Mouse (Mus musculus): ENCODE measurements around the gene Thbs2.

Thbs2 gene

DNA sequence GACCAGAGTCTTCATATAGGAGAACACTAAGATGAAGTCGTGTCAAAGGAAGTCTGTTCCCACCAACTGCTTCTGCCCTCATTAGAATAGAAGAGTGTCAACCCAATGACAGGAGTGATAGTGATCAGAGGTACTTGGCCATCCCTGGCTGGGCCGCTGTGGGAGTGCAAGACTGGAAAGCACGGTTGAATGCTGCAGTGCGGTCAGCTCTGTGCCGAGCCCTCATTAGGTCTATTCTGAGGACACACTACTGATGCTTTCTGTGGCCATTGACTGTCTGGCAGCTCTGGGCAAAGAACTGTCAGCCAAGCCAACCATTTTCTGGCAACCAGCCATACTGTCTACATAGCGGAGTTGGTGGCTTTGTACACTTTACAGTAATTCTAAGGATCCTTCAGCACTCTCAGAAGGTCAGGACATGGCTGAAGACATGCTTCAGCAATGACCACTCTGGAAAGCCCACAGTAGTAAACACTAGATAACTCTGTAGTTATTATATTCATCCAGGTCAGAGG is 2.3 kb upstream of the Thbs2 start:
- no peak for DNase-seq (ENCODE audit: low read depth, low spot score)

DNA sequence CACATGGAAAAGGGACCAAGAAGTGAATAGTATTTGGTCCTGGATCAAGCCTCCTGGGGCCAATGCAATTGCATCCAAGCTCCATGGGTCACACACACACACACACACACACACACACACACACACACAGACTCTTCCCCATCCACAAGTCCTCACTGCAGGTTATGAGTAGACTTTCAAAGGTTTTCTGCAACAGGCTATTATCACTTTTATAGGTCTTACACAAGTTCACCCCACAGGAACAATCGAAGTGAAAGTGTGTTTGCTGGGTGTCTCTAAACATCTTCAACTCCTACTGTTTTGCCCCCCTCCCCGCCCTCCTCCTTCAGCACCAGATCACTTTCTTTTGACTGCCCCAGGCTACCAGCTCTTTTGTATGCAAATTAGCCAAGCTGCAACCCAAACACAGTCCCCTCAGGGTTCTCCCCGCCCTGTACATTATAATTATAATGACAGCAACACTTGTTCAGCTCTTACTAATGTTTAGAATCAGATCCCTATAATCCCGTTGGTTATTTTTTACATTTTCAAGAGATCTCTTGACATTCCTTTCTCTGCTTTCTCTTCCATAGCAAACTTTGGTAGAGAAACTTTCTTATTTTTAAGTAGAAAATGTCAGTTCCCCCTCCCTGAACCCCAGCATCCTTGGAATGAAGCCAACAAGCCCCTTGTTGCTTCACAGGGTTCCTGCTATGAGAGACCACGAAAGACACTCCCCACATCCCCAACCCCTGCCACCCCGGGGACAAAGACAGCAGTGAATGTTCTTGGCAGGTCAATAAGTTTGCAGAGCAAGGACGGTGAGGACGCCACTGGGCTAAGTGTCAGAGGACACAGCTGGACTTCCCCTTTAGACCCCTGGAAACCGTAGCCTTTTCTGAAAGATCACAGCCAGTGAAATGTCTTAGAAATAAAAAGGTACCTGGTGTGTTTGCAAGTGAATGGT is 714 bp downstream of the Thbs2 start:
- no peak for DNase-seq (ENCODE audit: low read depth, low spot score)

DNA sequence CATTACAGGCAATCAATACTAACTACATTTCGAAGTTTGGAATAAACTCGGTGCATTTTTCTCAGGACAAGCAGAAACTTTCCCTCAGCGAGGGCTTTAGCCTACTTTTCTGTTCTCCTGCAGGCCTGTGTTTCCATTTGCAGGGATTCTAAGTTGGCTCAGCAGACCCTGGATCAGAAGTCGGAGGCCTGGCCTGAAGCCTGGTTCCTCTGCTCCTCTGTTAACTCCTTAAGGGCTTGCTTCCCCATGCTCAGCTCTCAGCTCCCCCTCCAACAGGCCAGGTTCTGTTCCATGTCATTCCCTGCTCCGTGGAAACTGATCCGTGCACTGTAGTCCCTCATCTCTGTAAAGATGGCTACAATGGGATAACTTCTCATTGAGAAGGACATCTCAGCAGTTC is 2.1 kb downstream of the Thbs2 start:
- DNase-seq (ENCODE audit: low read depth, low spot score) = no peak

DNA sequence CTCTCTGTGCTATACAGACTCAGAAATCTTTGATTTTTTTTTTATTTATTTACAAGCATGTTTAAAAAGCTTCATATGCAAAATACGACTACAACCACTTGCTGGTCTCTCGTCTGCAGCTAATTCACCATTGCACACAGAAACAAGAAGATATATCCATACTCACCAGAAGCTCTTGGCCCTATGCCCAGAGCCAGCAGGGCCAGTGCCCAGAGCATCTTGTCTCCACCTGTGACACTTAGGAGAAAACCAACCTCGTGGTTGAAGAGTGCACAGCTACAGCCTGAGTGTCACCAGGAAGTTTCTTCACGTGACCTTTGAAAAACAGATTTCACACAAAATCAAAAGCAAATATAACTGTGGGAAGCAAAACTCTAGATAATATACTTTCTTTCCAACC is 2.8 kb downstream of the Thbs2 start:
- DNase-seq (ENCODE audit: low read depth, low spot score) = no peak

DNA sequence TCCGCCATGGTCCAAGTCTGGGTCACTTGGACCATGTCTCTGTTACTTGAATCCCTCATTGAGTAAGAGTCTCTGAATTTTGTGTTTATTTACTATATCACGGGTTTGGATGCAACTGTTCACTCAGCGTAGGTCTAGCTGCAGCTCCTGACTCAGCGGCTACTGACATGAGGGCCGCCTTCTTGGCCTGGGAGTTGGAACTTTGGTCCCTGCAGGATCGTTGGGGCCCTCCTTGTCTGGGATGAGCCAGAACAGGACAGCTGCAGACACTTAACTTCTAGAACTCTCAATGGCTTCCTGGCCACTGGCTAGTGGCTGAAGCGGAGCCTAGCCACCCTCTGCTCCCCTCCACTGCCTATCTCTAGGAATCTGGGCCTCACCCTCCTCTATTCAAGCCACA is 11.2 kb downstream of the Thbs2 start:
- DNase-seq (ENCODE audit: low read depth, low spot score) = no peak

DNA sequence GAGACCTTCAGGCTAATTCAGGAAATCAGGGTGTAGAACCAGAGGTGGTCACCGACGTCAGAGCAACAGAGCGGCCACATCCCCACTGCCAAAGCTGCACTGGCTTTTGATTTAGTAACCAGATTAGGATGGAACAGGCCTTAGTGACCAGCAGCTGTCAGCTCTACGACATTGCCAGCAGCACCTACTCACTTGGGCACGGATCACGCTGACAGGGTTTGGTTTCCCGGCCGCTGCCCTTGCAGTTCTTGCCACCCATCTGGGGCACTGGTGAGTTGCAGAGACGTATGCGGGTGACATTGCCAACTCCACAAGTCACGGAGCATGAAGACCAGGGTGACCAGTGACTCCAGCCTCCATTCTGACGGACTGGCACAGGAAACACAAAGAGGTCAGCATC is 13.0 kb downstream of the Thbs2 start:
- no peak for DNase-seq (ENCODE audit: low read depth, low spot score)

DNA sequence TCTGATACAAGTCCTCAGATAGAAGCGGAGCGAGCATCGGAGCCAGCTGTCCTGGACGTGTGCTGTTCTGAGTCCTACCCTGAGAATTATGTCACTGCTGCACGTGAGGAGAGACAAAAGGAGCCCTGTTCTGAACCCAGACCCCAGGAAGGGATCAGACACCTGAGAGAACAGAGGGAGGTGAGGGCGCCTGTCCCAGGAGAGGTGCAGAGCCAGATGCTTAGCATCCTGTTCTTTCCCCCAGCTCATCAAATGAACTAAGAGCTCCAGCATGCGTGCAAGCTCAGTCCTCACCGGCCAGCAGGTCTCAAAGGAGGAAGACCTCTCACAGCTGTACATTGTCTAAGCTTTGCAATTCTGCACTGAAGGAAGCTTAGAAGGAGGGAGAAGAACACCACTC is 16.8 kb downstream of the Thbs2 start:
- no peak for DNase-seq (ENCODE audit: low read depth, low spot score)

DNA sequence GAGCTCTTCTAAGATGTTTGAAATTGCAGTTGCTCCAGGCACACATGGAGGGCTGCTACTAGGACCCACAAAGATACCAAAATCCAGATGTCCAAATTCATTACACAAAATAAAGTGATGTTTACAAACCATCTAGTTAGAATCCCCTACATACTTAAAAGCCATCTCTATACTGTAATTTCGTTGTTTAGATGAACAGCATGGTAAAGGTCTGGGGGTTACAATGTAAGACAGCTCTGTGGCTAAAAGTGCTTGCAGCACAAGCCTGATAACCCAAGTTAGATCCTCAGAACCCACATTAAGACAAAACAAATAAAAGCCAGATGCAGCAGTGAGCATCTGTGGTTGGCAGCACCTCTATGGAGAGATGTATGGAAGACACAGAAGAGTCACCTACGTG is 18.5 kb downstream of the Thbs2 start:
- no peak for DNase-seq (ENCODE audit: low read depth, low spot score)

DNA sequence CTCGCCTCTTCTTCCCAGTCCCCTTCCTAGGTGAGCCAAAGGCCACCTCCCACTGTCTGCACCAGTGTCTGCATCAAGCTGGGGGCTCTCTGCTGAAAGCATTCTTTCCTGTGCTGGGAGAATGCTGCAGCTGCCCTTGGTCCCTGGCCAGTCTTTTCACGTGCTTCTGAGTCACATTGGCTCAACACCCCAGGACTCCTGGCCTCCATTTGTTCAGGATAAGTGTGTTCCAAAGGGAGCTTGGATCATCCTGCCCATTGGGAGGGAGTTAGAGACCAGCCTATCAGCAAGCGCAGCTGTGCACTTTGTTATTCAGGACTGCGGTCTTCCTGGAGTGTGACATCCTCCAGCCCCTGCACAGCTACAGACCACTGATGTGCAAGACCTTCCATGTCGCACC is 21.6 kb downstream of the Thbs2 start:
- no peak for DNase-seq (ENCODE audit: low read depth, low spot score)

DNA sequence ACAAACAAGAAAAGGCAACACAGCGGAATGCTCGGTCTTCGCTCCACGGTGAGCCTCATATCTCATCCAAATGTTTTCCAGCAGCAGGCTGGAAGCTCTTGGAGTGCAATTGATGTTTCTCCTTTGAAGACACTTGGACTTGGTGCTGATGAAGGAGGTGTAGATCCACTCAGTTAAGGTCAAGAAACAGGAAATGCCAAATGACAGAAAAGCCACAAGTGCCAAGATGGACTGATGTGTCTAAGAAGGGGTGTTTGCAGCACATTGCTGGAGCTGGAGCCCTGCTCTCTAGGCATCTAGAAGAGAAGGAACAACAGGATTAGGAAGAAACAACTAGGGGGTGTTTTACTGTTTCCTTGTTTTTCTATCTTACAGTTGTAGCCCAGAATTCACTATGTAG is 26.8 kb downstream of the Thbs2 start:
- DNase-seq (ENCODE audit: low read depth, low spot score) = no peak

DNA sequence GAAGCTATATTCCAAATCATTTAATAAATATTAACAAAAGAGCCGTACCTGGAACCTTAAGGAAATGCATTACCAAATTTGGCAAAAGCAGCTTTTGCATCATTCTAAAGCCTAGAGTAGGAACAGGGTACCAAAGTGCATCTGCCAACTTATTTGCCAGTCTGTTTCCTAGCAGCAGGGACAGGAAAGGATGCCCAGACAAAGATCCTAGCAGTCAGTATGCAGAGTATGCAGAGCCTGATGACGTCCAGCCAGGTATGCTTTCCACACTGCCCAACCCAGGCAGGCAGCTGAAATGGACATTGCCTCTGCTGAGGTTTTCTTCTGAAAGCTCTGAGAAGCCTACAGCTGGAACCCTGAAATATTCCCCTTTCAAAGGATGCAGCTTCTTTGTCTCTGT is 27.6 kb downstream of the Thbs2 start:
- no peak for DNase-seq (ENCODE audit: low read depth, low spot score)

DNA sequence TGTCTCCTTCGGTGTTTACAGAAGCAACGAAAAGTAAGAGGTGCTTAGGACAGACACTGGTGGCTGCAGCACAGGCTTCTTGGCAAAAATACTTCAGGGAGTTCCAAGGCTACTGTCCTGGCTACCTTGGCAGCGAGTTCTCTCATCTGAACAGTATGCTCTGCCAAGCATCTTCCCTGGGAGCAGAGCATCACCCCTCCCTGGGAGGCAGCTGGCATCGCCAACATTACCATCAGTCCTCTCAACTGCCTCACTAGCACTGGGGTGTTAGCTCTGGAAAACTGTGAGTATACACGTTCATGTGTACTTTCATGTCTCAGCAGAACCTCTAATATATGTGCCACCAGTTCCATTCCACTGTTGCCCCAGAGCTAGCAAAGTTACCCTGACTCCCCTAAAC is 30.7 kb downstream of the Thbs2 start:
- DNase-seq (ENCODE audit: low read depth, low spot score) = no peak

DNA sequence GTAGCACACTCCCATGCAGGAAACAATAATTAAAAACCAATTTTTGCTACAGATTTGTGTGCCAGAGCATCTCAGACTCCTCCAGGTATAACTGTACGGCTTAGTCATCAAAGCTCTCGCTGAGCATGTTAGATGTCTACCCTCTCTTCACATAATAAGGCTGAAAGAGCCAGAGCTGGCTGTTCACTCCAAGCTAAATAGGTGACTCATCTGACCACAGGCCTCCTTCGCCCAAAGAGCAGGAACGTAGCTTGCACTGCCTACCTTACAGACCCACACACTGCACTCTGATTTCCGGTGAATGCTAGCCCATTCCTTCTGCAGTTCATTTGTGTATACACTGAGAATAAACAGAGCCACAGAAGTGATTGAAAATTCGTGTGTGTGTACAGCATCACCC is 31.6 kb downstream of the Thbs2 start:
- DNase-seq (ENCODE audit: low read depth, low spot score) = no peak

DNA sequence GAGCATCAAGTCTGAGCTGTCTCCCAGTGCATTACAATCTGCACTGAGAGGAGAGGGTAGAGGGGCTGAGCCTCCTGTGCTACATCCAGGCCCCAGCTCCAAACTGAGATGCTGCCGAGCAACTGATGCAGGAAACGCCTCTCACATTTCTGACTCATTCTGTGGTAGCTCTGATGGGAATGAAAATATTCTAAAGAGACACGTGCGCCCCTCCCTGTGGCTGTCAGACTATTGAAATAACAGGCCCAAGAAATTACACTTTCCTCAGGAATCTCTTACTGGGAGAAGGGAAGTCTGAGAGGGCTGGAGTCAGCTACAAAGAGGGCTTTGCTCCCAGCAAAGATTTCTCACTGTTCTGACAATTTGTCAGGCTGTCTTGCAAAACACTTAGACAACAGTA is 34.3 kb downstream of the Thbs2 start:
- no peak for DNase-seq (ENCODE audit: low read depth, low spot score)

DNA sequence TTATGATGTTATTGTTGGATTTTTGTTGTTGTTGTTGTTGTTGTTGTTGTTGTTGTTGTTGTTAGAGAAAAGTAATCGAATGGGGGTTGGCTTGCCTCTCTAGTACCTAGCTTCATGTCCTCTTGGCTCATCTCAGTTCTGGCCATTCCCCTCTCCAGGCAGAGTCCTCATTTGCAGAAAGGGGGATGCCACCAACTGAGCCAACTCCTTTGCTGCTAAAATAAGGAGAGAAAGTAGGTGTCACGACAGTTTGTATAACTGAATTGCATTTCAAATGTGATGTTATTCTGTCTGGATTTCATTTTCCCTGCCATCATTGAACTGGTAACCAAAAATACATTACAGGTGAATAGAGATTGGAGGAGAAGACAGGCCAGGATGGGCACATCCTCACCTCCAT is 35.9 kb downstream of the Thbs2 start:
- no peak for DNase-seq (ENCODE audit: low read depth, low spot score)

DNA sequence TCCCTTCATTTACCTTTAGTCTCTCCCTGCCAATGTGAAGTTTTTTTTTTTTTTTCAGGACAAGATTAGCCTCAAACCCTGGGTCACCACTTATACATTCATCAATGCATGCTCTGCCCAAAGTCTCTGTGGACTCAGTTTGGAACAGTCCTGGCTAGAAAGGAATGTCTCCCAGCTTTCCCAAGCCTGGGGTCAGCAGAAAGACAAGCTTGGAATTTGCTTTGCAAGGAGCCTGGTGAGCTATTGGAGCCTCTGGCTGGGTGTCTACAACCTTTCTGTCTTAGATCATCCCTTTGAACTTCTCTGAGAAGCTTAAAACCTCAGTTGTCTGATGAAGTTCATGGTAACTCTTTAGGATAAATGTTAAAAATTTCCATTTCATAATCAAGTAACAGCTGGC is 36.9 kb downstream of the Thbs2 start:
- DNase-seq (ENCODE audit: low read depth, low spot score) = no peak

DNA sequence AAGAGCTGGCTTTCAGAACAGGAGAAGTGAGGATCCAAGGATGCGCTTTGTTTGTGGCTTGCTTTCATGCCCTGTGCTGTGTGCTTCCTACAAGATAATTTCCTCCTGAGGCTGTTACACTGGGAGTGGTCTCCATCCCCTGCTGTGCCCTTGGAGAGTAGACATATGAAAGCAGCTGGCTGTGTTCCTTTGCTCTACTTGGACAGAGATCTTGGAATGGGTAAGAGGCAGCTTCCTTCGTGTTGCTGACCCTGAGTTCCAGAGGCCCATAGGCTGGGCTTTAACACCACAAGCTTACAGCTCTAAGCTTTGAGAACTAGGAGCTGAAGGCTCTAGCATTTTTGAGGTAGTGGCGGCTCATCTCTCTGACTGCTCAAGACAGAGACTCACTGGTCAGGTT is 39.1 kb downstream of the Thbs2 start:
- DNase-seq (ENCODE audit: low read depth, low spot score) = no peak

DNA sequence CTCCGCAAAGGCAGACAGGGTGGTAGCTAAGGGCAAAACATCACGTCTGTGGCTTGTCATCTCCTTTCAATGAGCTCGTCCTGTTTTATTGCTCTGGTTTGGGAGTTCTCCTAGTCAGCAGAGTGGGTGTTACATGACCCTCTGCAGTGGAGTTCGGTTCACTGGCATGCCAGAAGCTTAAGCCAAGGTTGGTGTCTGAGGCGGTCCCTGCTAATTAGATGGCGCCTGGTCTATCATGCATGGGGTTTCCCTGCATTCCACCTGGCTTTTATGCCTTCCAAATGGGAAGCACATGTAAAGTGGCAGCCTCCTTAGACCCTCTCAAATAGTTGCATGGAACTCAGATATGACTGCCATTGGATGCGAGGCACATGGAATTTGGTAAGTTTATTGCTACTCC is 42.0 kb downstream of the Thbs2 start:
- DNase-seq (ENCODE audit: low read depth, low spot score) = no peak

DNA sequence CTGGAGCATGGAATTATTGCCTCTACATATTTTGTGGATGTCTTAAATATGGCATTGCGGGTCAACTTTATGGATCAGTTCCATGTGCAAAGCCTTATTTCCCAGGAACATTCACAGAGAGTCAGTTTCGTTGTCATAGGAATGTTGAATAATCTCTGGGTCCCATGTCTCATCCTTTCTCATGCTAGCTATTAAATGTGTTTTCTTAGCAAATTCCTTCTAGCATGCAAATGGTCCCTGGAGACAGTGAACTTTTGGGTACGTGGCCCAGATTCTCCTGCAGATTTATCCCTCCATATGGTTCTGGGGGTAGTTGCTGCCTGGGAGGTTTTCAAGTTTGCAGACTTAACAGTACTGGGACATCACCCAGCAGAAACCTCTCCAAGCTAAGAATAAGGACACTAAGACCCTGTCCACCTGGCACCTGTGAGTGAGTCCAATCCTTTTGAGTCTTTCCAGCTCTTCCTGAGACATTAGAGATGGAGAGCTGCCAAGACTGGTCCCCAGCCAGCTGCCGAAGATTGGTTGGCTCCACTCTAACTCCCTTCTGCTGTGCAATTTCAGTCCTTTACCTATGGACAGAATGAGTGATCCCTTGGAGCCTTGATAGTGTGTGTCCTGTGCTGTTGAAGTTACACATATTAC is 45.9 kb downstream of the Thbs2 start:
- no peak for DNase-seq (ENCODE audit: low read depth, low spot score)

DNA sequence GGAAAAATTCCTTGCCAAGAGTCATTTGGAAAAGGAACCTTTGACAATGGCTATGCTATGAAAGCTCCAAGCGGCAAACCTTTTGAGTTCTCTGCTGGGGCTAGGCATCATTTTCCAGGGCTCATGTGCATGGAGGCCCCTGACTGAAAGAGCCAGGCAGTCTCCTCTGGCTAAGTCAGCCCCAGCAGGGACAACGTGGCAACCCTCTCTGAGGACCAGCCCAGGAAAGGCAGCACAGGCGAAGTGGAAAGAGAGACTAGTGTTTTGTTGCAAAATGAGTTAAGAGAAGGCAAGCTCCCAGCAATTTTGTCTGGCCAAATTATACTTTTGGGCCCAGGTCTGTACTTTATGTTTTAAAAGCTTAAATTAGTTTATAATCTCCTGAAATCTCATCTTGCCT is 50.0 kb downstream of the Thbs2 start:
- DNase-seq (ENCODE audit: low read depth, low spot score) = no peak

DNA sequence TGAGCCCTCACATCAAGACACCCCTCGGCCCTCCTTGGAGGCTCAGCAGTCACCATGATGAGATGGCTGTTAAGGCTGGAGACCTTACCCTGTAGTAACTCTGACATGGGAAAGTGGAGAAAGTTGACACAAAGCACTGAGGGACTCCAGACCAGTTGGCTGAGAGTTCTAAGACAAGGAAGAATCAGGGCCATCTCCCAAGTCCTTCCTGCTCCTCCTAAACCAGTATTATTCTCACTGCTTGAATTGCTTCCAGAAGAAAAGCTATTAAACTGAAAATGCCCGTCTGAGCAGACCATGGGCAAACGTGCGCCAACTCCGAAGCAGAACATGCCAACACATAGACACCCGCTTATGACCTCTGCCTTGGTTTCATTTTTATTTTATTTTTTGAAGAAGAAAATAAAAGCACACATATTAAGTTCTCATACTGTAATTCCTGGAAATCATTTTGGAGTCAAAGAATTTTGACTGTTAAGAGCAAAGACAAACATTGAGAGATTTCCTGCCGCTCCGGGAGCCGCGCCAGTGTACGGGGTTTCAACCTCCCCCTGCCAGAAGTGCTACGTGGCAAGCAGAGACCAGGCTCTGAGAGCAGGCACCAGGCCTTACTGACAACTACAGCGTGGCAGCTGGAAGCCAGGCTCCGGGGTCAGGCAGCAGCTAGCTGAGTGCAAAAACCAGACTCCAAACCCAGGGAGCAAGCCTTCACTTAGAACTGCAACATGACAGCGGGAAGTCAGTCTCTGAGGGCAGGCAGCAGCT is 53.5 kb downstream of the Thbs2 start:
- DNase-seq (ENCODE audit: low read depth, low spot score) = no peak

DNA sequence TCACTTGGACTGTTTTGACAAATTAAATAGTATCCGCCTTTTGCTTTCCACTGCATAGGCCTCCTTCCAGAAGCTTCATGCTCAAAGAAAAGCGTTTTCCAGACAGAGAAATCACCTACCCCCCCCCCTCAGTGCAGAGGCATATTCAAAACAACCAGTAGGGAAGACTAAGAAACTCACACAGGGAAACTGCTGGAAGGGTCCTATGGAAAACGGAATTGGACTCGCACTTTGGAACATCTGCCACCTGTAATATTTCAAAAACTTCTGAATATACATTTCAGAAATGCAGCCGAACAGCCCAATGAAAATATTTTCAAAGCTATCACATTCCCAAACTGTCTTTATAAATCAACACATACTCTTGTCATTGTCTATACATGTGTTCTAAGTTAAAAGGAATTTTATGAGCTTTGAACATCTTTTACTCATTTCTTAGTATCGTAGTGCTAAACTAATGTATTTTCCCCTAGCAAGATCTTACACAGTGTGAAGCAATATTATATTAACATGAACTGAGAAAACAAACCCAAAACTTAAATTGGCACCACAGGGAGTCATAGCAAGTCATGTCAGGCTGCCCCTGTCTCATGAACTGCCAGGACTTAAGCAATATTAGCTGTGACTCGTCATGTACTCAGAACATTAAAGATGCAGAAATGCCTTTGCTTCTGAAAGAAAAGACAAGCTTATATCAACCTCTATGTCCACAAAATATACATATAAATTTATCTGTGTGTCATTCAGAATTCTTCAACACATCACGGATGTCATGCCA is 58.3 kb downstream of the Thbs2 start:
- no peak for DNase-seq (ENCODE audit: low read depth, low spot score)
